Mouse (Mus musculus) small intestine, adult 2 months (tissue): ENCODE measurements around the gene Lrrc57. TPM values are rescaled to one million over a fixed set of nuclear protein-coding genes. Genes with fewer than 3 reads are reported as not detected.

ENCODE experiments used
- H3K27ac ChIP-seq: fragments of 200-500 bp; 2 replicates; pipeline ENCODE4 v1.5.1; 2012; ENCODE audit warnings: low read depth, low read length, control low read depth, inconsistent platforms; ENCODE audit not compliant: insufficient read depth
- H3K27me3 ChIP-seq: fragments of 200-500 bp; 2 replicates; pipeline ENCODE4 v1.6.1; 2012; ENCODE audit warnings: mild to moderate bottlenecking, moderate library complexity, low read length, inconsistent platforms; ENCODE audit not compliant: control insufficient read depth, insufficient read depth
- H3K36me3 ChIP-seq: fragments of 200-500 bp; 2 replicates; pipeline ENCODE4 v1.6.1; 2012; ENCODE audit warnings: mild to moderate bottlenecking, low read length, control low read depth, inconsistent platforms; ENCODE audit not compliant: control insufficient read depth, insufficient read depth
- H3K4me1 ChIP-seq: fragments of 200-500 bp; 2 replicates; pipeline ENCODE4 v1.6.1; 2012; ENCODE audit warnings: low read length, inconsistent platforms, mixed read lengths; ENCODE audit not compliant: control insufficient read depth, insufficient read depth, insufficient read length
- H3K4me3 ChIP-seq: fragments of 200-500 bp; 2 replicates; pipeline ENCODE4 v1.5.1; 2012; ENCODE audit warnings: low read depth, mild to moderate bottlenecking, control low read depth, inconsistent platforms, low read length, moderate library complexity
- CTCF ChIP-seq: fragments of 200-500 bp; IDR thresholded peaks from 2 replicates; pipeline ENCODE4 v1.5.1; 2012; ENCODE audit warnings: low read depth, mild to moderate bottlenecking, control low read depth, inconsistent platforms, low read length, moderate library complexity, mixed read lengths; ENCODE audit not compliant: insufficient replicate concordance, insufficient read length; ENCODE audit errors: extremely low read depth
- POLR2A ChIP-seq: fragments of 200-500 bp; IDR thresholded peaks from 2 replicates; pipeline ENCODE4 v1.6.1; 2012; ENCODE audit warnings: low read depth, mild to moderate bottlenecking, control low read depth, inconsistent platforms, low read length, moderate library complexity
- WGBS: fragments of 180-500 bp; shearing (Covaris S2); methylation state at CpG from one replicate; pipeline ENCODE4 v1.1.7; 2018; 5-methylcytosine and 5-hydroxymethylcytosine counted together
- polyA plus RNA-seq: library from polyadenylated mRNA; depleted of rRNA; stranded (reverse); fragments of >200 nt; gene quantifications from 2 replicates; pipeline ENCODE4 v1.2.3, GENCODE M21; 2012; rRNA removed

The Lrrc57 gene
- polyA plus RNA-seq = 4.3 and 13.1 TPM in 2 replicates

DNA sequence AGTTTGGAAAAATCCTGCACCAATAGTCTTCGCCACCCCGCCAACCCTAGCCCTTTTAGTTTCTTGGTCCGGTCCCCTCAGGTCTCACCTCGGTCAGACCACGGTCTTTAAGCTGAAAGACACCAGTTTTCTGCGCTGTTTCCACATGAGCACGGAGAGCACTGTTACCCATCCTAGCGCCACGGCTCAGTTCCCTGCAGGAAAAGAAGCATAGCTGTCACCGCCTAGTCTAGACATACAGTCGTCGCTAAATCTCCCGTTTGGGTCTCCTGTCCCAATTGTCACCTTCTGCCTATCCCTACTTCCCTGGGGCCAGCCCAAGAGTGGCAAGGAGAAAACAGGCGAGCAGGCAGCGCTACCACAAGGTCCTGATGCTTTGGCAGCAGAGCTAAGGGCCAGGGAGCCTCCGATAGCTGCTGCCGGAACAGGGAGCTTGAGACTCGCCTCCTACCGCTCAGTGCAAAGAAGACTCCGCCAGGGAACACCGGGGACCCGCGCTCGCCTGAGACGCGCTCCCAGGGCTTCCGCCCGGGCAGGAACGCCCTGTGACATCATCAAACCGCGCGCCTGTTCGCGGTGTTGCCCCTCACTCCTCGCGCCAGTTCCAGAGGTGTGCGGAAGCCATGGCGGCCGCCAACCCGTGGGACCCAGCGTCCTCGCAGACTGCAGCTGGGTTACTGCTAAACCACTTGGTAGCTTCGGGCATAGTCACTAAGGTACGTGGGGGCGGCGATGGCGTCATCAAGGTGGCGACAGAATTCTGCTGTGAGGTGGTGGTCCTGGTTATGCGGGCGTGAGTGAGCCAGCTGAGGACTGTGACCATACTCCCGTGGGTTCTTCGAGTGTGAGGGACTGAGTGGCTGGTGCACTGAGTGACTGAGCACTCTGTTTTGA, at the start of gene Lrrc57, which contains the start of gene Haus2:
Gene Lrrc57, minus strand, starts transcription at position 691 of the 894 bp plus-strand sequence.
Gene Haus2, plus strand, starts transcription at position 554 of the 894 bp plus-strand sequence.
- Histone ChIP-seq H3K36me3 (peaks cover 14% of the 10 kb centered on the region), H3K4me1 (0 out of 2 replicates have a peak, but pooled peaks cover 1% of the 10 kb centered on the region), H3K4me3 (peak within 1 kb of the TSS; percentile 78), H3K27ac (peak within 1 kb of the TSS; percentile 89), H3K27me3 (no peaks in the 10 kb centered on the region)
- under 1% methylated on average over 52 of the region's 52 CpGs for WGBS
- TF ChIP-seq POLR2A = peak; percentile 80; the same call in 1 of the 2 replicates
- TF ChIP-seq CTCF = no peak

DNA sequence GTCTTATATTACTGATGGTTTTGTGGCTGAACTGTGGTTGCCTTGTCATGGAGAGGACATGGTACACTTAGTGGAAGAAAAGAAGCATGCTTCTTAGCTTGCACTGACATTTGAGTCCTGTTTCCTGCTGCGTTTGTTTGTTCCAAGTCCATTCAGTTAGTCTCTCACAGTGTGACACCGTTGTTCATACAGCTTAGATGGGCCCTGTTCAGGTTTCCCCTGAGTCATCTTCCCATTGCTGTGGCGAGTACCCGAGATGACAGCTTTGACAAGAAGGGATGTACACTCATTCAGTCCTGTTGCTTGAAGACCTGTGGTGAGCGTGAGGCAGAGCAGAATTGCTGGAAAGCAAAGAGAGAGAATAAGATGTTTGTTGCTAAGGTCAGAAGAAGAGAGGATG, 49.2 kb upstream of the Lrrc57 start:
- 75% methylated on average over 5 of the region's 5 CpGs for WGBS

DNA sequence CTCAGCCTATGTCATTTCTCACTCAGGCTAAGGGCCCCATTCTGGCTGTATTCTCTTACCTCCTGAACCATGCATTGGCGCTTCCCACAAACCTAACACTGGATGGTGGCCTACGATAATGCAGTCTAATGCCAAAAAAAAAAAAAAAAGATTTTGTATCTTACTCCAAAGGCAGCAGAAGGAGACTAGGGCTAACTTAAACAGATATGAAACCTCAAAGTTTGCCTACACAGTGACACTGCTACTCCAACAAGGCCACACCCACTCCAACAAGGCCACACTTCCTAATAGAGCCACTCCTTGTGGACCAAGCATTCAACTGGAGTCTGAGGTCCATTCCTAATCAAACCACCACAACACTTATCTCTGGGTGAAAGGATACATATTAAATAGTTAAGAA, 47.4 kb upstream of the Lrrc57 start:
- TF ChIP-seq POLR2A (no peak), CTCF (no peak)
- H3K4me1 ChIP-seq = peaks cover 6% of the 10 kb centered on the region; the same call in 1 of the 2 replicates
- 93% methylated on average over 2 of the region's 2 CpGs for whole genome bisulfite sequencing
- no peaks in the 10 kb centered on the region for H3K27me3 ChIP-seq
- no peak overlapping the region for H3K4me3 ChIP-seq
- no peak overlapping the region for H3K27ac ChIP-seq
- H3K36me3 ChIP-seq = no peaks in the 10 kb centered on the region

More for the DNA sequence above, 49.2 kb upstream of the Lrrc57 start:
- Histone ChIP-seq H3K27ac (no peak overlapping the region), H3K4me1 (peaks cover 4% of the 10 kb centered on the region; the same call in 1 of the 2 replicates), H3K4me3 (no peak overlapping the region), H3K27me3 (no peaks in the 10 kb centered on the region), H3K36me3 (no peaks in the 10 kb centered on the region)
- TF ChIP-seq CTCF (no peak), POLR2A (no peak)

DNA sequence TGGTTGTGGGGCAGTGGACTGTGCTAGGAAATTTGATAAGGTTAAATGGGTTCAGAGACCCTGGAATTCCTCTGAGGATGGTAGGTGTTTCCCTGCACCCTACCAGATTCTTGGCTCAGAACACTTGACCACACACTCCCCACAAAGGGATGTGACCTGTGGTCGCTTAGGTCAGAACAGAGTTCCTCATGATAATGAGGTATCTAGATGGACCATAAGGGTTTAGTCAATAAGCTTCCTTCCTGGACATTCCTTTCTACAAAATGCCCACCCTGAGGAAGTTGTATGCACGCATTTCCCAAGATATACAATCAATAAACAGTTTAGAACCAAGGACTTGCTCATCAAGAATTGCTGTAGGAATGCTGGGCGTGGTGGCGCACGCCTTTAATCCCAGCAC, 46.6 kb upstream of the Lrrc57 start:
- no peak for TF ChIP-seq CTCF
- no peak for TF ChIP-seq POLR2A
- Histone ChIP-seq H3K4me3 (no peak overlapping the region), H3K27ac (no peak overlapping the region), H3K4me1 (peaks cover 6% of the 10 kb centered on the region; the same call in 1 of the 2 replicates), H3K36me3 (no peaks in the 10 kb centered on the region), H3K27me3 (no peaks in the 10 kb centered on the region)
- 81% methylated on average over 5 of the region's 5 CpGs for WGBS

DNA sequence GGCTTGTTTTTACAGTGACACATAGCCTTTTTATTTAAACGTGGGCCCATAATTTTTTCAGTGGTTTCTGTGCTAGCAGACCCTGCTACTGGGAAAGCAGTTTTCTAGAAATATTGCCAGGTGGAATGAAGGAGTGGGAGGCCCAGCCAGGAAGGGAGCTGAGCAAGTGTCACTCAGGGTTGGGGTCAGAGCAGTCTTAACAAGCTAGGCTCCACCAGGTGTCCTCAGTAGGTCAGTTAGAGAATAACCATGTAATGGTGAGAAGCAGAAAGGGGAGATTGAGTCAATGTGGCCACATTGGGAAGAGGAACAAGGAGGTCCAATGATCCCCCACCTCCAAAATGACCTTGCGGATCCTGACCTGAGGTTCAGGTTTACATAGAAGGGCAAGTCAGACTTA, 45.4 kb upstream of the Lrrc57 start:
- Histone ChIP-seq H3K36me3 (no peaks in the 10 kb centered on the region), H3K4me1 (peaks cover 6% of the 10 kb centered on the region; the same call in 1 of the 2 replicates), H3K4me3 (no peak overlapping the region), H3K27ac (no peak overlapping the region), H3K27me3 (no peaks in the 10 kb centered on the region)
- TF ChIP-seq CTCF (no peak), POLR2A (no peak)
- 79% methylated on average over 2 of the region's 2 CpGs for WGBS

DNA sequence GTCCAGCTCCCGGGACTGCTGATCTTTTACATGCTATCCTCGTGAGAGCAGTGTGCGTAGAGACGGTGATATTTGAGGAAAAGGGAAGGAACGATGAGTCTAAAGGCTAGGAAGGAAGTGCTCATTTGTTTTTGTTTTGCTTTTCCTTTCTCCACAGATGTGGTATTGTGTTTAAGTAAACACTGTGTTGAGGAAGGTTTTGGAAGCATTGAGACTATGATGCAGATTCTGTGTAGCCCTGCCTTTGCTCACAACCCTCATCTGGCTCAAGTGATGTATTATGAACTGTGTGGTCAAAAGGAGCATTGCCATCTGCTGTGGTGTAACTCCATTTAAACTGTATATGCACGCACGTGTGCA, 43.6 kb upstream of the Lrrc57 start:
- 72% methylated on average over 7 of the region's 7 CpGs for WGBS
- TF ChIP-seq POLR2A (no peak), CTCF (no peak)
- H3K27ac ChIP-seq = no peak overlapping the region
- H3K36me3 ChIP-seq = no peaks in the 10 kb centered on the region
- H3K27me3 ChIP-seq = no peaks in the 10 kb centered on the region
- no peak overlapping the region for H3K4me3 ChIP-seq
- H3K4me1 ChIP-seq = peaks cover 6% of the 10 kb centered on the region; the same call in 1 of the 2 replicates

DNA sequence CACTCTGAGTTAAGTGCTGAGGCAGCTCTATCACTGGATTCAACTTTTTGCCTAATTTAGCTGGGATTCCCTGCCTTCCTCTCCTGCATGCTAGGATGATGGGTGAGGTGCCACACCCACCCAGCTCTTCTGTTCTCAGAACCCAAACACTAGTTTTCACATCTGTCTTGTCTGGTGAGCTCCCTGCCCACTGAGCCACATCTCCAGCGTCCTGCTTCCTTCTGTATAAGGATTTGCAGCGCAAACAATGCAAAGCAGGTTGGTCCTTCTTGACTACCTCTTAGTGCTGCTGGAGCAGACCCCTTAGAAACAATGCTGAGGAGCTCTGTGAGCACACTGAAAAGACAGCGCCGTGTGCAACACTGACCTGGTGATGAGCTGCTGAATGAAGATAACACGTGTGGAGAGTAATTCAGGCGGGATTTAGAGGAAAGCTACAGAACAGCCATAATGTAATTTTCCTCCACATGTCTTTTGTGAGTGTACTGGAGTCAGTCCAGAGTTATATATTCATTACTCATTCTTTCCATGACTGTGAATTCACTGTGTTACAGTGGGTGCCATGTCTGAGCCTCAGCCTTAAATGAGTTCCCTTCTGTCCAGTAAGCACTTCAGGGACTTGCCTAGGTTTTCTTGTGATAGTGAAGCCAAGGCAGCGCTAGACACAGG, 43.1 kb upstream of the Lrrc57 start:
- no peak overlapping the region for H3K4me3 ChIP-seq
- H3K36me3 ChIP-seq = no peaks in the 10 kb centered on the region
- peaks cover 6% of the 10 kb centered on the region; the same call in 1 of the 2 replicates for H3K4me1 ChIP-seq
- H3K27me3 ChIP-seq = no peaks in the 10 kb centered on the region
- no peak overlapping the region for H3K27ac ChIP-seq
- TF ChIP-seq POLR2A (no peak), CTCF (no peak)
- 68% methylated on average over 7 of the region's 7 CpGs for WGBS
